Mouse (Mus musculus) E14TG2a.4 (cell line): ENCODE results near the gene Ghr.

Source experiments
- CTCF ChIP-seq: conservative IDR thresholded peaks from 2 replicates; pipeline ENCODE4 v1.5.1; 2014; ENCODE audit warnings: low read length
- NANOG ChIP-seq: IDR thresholded peaks from 2 replicates; pipeline ENCODE4 v1.6.1; 2014; ENCODE audit warnings: borderline replicate concordance, low read length, mixed read lengths
- POU5F1 ChIP-seq: IDR thresholded peaks from 2 replicates; pipeline ENCODE4 v1.6.1; 2014; ENCODE audit warnings: low read length, borderline replicate concordance

- TF ChIP-seq CTCF (no peak), POU5F1 (no peak), NANOG (no peak)
Measured at GRCm38 (mm10) chr15:3507329-3507728, 76.0 kb downstream of the Ghr start.
